Mouse (Mus musculus): ENCODE measurements around the gene Emp2.
A peak's percentile ranks its signal among the peaks of the same experiment; 100 is the strongest.

The Emp2 gene

GRCm38 (mm10) chr16:10313646-10314088, at the start of gene Emp2:
Gene Emp2 (minus strand): TSS chr16:10313968.
- peak; percentile 55 for DNase-seq (ENCODE audit: low spot score)

- DNase-seq (ENCODE audit: low spot score) = no peak
Measured at GRCm38 (mm10) chr16:10363061-10363460, 49.3 kb upstream of the Emp2 start.

GRCm38 (mm10) chr16:10359241-10359640, 45.5 kb upstream of the Emp2 start:
- DNase-seq (ENCODE audit: low spot score) = no peak

GRCm38 (mm10) chr16:10358010-10358934, 44.5 kb upstream of the Emp2 start:
- DNase-seq (ENCODE audit: low spot score) = peak; percentile 84

- DNase-seq (ENCODE audit: low spot score) = no peak
Measured at GRCm38 (mm10) chr16:10355004-10355403, 41.2 kb upstream of the Emp2 start.

- no peak for DNase-seq (ENCODE audit: low spot score)
Measured at GRCm38 (mm10) chr16:10351050-10351636, 37.4 kb upstream of the Emp2 start.

GRCm38 (mm10) chr16:10349876-10350275, 36.1 kb upstream of the Emp2 start:
- no peak for DNase-seq (ENCODE audit: low spot score)

- DNase-seq (ENCODE audit: low spot score) = no peak
Measured at GRCm38 (mm10) chr16:10349436-10349835, 35.7 kb upstream of the Emp2 start.

GRCm38 (mm10) chr16:10347551-10347950, 33.8 kb upstream of the Emp2 start:
- DNase-seq (ENCODE audit: low spot score) = no peak

GRCm38 (mm10) chr16:10341110-10341509, 27.3 kb upstream of the Emp2 start:
- DNase-seq (ENCODE audit: low spot score) = no peak

- DNase-seq (ENCODE audit: low spot score) = no peak
Measured at GRCm38 (mm10) chr16:10339930-10340329, 26.2 kb upstream of the Emp2 start.

- no peak for DNase-seq (ENCODE audit: low spot score)
Measured at GRCm38 (mm10) chr16:10338601-10339000, 24.8 kb upstream of the Emp2 start.

- DNase-seq (ENCODE audit: low spot score) = no peak
Measured at GRCm38 (mm10) chr16:10337422-10338197, 23.8 kb upstream of the Emp2 start.

- no peak for DNase-seq (ENCODE audit: low spot score)
Measured at GRCm38 (mm10) chr16:10336454-10337421, 23.0 kb upstream of the Emp2 start.

- no peak for DNase-seq (ENCODE audit: low spot score)
Measured at GRCm38 (mm10) chr16:10335953-10336352, 22.2 kb upstream of the Emp2 start.

GRCm38 (mm10) chr16:10332732-10333131, 19.0 kb upstream of the Emp2 start:
- DNase-seq (ENCODE audit: low spot score) = no peak

- no peak for DNase-seq (ENCODE audit: low spot score)
Measured at GRCm38 (mm10) chr16:10330586-10331495, 17.1 kb upstream of the Emp2 start.

GRCm38 (mm10) chr16:10327563-10328333, 14.0 kb upstream of the Emp2 start:
- DNase-seq (ENCODE audit: low spot score) = no peak

GRCm38 (mm10) chr16:10319914-10320569, 6.3 kb upstream of the Emp2 start:
- DNase-seq (ENCODE audit: low spot score) = no peak
